Mouse (Mus musculus) heart, embryonic 15.5 days (tissue): ENCODE data around the gene Trpm8. TPM values are rescaled to one million over a fixed set of nuclear protein-coding genes. Genes with fewer than 3 reads are reported as not detected.

Experiments
- ATAC-seq: fragments of 200-750 bp; cut with Nextera tagmentation; replicated peaks from 2 replicates; pipeline ENCODE4 v1.8.0; 2017; ENCODE audit warnings: low read depth, moderate TSS enrichment; ENCODE audit not compliant: insufficient number of reproducible peaks, insufficient read depth, low FRiP score
- H3K27ac ChIP-seq: fragments of 300-500 bp; sonication (generic); 2 replicates; pipeline ENCODE4 v1.5.1; 2015; ENCODE audit warnings: mild to moderate bottlenecking, inconsistent platforms
- H3K27me3 ChIP-seq: fragments of 300-500 bp; sonication (generic); 2 replicates; pipeline ENCODE4 v1.6.1; 2015; ENCODE audit warnings: inconsistent platforms
- H3K36me3 ChIP-seq: fragments of 300-500 bp; sonication (generic); 2 replicates; pipeline ENCODE4 v1.6.1; 2015; ENCODE audit warnings: mild to moderate bottlenecking, inconsistent platforms
- H3K4me1 ChIP-seq: fragments of 300-500 bp; sonication (generic); replicated peaks from 2 replicates; pipeline ENCODE4 v1.6.1; 2015; ENCODE audit warnings: inconsistent platforms
- H3K4me2 ChIP-seq: fragments of 300-500 bp; sonication (generic); 2 replicates; pipeline ENCODE4 v1.6.1; 2015; ENCODE audit warnings: inconsistent platforms, mild to moderate bottlenecking, moderate library complexity
- H3K4me3 ChIP-seq: fragments of 300-500 bp; sonication (generic); 2 replicates; pipeline ENCODE4 v1.5.1; 2015; ENCODE audit warnings: mild to moderate bottlenecking, inconsistent platforms
- H3K9ac ChIP-seq: fragments of 300-500 bp; sonication (generic); 2 replicates; pipeline ENCODE4 v1.6.1; 2015; ENCODE audit warnings: mild to moderate bottlenecking, inconsistent platforms
- H3K9me3 ChIP-seq: fragments of 300-500 bp; sonication (generic); replicated peaks from 2 replicates; pipeline ENCODE4 v1.6.1; 2016; ENCODE audit warnings: inconsistent platforms
- WGBS: fragments of 180-500 bp; shearing (Covaris S2); methylation state at CpG from one replicate; pipeline ENCODE4 v1.1.7; 2015; ENCODE audit warnings: mixed read lengths; 5-methylcytosine and 5-hydroxymethylcytosine counted together
- polyA plus RNA-seq: library from polyadenylated mRNA; unstranded; fragments of >200 nt; fragmentation: Nextera tagmentation; extraction: Ambion mirVana; gene quantifications from 2 replicates; pipeline ENCODE4 v1.2.1, GENCODE M21; 2015

Gene Trpm8
- not detected in 2 replicates for polyA plus RNA-seq

GRCm38 (mm10) chr1:88277098-88277817, at the start of gene Trpm8, which contains the start of gene Hjurp:
Trpm8 (plus strand) TSS chr1:88277661.
Hjurp (minus strand) TSS chr1:88277633.
- H3K4me1 ChIP-seq: peaks cover 24% of the 10 kb centered on the region
- H3K9ac ChIP-seq: peak within 1 kb of the TSS; percentile 67
- H3K36me3 ChIP-seq: peaks cover 20% of the 10 kb centered on the region
- peak within 1 kb of the TSS; percentile 79 for H3K27ac ChIP-seq
- peak within 1 kb of the TSS; percentile 50 for H3K4me3 ChIP-seq
- no peaks in the 10 kb centered on the region for H3K9me3 ChIP-seq
- WGBS: under 1% methylated on average over 50 of the region's 50 CpGs
- H3K27me3 ChIP-seq: no peaks in the 10 kb centered on the region
- H3K4me2 ChIP-seq: peak within 1 kb of the TSS; percentile 60
- peak; percentile 95 for ATAC-seq

DNA sequence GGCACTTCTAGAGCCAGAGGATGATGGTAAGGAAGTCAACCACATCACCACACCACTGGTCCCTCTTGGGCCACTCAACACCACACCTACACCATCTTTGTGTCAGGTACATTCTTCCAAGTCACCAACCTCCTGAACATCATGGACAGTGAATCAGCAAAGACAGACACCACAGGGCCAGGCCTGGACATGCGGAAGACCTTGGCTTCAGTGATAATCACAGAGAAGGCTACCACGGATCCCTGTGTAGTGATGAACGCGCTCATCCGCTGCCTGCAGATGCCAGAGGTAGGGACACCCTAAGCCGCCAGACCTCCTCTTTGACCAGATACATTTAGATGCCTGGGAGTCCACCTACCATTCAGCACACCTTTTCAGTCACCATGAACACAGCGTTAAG, 49.3 kb upstream of the Trpm8 start:
- 66% methylated on average over 7 of the region's 7 CpGs for WGBS
- Histone ChIP-seq H3K9ac (no peak overlapping the region), H3K4me1 (no peaks in the 10 kb centered on the region), H3K27me3 (no peaks in the 10 kb centered on the region), H3K4me2 (no peak overlapping the region), H3K9me3 (peaks cover 55% of the 10 kb centered on the region), H3K36me3 (no peaks in the 10 kb centered on the region), H3K27ac (no peak overlapping the region), H3K4me3 (no peak overlapping the region)
- ATAC-seq: no peak

DNA sequence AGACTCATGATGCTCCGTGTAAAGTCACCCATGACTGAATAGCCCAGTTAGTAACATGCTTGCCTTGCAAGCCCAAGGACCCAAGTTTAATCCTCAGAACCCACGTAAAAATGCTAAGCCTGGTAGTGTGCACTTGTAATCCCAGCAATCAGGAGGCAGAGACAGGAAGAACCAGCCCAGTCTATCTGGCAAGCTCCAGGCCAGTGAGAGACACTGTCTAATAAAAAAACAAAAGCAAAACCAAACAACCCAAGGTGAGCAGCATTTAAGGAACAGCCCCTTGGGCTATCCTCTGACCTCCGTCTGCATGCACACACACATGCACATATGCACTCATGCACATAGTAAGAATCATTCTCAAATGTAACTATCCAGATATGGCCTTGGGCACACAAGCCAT, 47.9 kb upstream of the Trpm8 start:
- H3K9ac ChIP-seq: no peak overlapping the region
- peaks cover 66% of the 10 kb centered on the region for H3K9me3 ChIP-seq
- ATAC-seq: no peak
- H3K4me1 ChIP-seq: no peaks in the 10 kb centered on the region
- H3K36me3 ChIP-seq: no peaks in the 10 kb centered on the region
- H3K4me2 ChIP-seq: no peak overlapping the region
- no peaks in the 10 kb centered on the region for H3K27me3 ChIP-seq
- no peak overlapping the region for H3K27ac ChIP-seq
- 68% methylated on average over 3 of the region's 3 CpGs for WGBS
- H3K4me3 ChIP-seq: no peak overlapping the region

DNA sequence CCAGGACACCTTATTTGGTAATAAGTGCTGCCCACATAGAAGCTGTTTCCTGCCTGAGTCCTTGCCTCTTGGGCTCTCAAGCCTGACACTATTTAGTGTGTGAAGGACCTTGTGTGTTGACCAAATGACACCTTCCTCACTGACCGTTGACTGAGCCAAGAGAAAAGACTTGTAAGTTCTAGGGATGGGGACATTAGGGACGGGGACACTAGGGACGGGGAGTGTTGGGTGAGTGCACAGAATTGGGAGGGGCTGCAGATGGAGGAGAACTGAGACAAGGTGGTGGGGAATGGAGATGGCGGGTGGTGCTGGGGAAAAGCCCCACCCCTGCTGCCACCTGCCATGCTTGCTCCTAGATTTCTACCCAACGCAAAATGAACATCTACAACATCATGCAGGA, 47.5 kb upstream of the Trpm8 start:
- Histone ChIP-seq H3K9me3 (peaks cover 69% of the 10 kb centered on the region), H3K4me3 (no peak overlapping the region), H3K9ac (no peak overlapping the region), H3K36me3 (no peaks in the 10 kb centered on the region), H3K27ac (no peak overlapping the region), H3K27me3 (no peaks in the 10 kb centered on the region), H3K4me1 (no peaks in the 10 kb centered on the region), H3K4me2 (no peak overlapping the region)
- ATAC-seq: no peak
- 75% methylated on average over 5 of the region's 5 CpGs for WGBS

- H3K27me3 ChIP-seq: no peaks in the 10 kb centered on the region
- no peak for ATAC-seq
- H3K4me1 ChIP-seq: no peaks in the 10 kb centered on the region
- no peaks in the 10 kb centered on the region for H3K36me3 ChIP-seq
- 69% methylated on average over 7 of the region's 7 CpGs for WGBS
- no peak overlapping the region for H3K9ac ChIP-seq
- no peak overlapping the region for H3K4me2 ChIP-seq
- H3K9me3 ChIP-seq: peaks cover 72% of the 10 kb centered on the region
- H3K4me3 ChIP-seq: no peak overlapping the region
- no peak overlapping the region for H3K27ac ChIP-seq
These were observed 47.0 kb upstream of the Trpm8 start for GRCm38 (mm10) chr1:88230421-88230820.

DNA sequence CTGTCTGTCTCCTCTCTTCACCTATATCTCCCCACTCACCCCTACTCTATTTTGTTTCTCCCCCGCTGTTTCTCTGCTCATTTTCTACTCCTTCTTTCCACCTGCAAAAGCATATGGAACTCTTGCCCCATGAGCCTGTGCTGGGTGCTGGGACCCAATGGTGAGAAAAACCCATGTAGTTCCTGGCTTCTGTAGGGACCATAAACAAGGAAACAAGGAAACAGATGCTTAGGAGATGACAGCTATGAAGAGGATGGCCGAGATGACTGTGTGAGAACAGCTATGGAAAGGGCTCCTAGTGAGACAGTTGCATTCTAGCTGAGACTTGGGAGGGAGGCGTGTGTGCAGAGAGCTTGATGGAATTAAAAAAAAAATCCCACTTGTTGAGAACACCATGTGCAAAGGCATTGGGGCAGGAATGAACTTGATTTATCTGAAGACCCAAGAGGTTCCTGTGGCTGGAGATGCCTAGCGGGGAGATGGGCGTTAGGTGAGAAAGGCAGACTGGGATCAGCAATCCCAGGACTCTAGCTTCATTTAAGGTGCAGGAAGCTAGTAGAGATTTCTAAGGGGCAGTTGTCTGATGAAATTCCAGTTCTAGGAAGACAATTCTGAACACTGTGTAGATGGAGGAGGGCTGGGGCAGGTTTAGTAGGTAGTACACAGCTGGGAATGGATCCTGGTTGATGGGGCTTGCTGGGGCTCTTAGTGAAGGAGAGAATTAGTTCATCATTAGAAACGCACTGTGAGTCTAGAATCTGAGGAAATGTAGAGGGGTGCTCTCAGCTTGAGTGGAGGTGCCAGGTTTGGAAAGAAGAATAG, 46.3 kb upstream of the Trpm8 start:
- Histone ChIP-seq H3K4me2 (no peak overlapping the region), H3K9me3 (peaks cover 66% of the 10 kb centered on the region), H3K4me1 (no peaks in the 10 kb centered on the region), H3K9ac (no peak overlapping the region), H3K27me3 (no peaks in the 10 kb centered on the region), H3K4me3 (no peak overlapping the region), H3K36me3 (no peaks in the 10 kb centered on the region), H3K27ac (no peak overlapping the region)
- WGBS: 66% methylated on average over 6 of the region's 6 CpGs
- no peak for ATAC-seq

DNA sequence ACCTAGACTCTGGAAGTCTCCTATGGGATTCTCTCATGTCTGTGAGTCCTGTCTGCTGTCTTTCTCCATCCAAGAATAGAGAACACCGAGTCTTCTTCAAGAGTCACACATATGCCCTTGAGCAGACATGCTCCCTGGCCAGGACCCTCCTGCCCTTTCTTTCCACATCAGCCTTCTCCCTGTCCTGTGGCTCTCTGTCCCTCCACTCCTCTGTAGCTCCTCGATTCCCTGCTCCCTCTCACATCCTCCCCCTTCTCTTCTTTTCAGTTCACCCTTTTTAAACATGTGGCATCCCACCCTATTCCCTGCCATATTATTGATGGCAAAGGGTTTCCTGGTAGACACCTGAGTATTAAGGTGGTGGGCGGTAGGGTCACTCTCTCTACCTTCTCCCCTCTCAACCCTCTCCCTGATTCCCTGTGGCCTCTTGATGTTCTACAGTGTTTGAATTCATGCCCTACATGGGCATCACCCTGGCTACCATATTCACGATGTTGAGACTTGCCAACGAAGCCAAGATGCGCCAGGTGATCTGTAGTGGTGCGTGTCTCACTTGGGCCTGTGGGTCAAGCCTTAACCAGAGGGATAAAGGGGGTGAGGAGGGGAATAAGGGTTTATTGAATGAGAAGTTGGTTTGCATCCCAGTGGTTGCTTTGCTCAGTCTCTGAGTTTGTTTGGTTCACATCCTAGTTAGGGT, 45.5 kb upstream of the Trpm8 start:
- no peak for ATAC-seq
- Histone ChIP-seq H3K27ac (no peak overlapping the region), H3K4me2 (no peak overlapping the region), H3K4me1 (no peaks in the 10 kb centered on the region), H3K4me3 (no peak overlapping the region), H3K9ac (no peak overlapping the region), H3K9me3 (peaks cover 62% of the 10 kb centered on the region), H3K27me3 (no peaks in the 10 kb centered on the region), H3K36me3 (no peaks in the 10 kb centered on the region)
- WGBS: 57% methylated on average over 7 of the region's 7 CpGs

DNA sequence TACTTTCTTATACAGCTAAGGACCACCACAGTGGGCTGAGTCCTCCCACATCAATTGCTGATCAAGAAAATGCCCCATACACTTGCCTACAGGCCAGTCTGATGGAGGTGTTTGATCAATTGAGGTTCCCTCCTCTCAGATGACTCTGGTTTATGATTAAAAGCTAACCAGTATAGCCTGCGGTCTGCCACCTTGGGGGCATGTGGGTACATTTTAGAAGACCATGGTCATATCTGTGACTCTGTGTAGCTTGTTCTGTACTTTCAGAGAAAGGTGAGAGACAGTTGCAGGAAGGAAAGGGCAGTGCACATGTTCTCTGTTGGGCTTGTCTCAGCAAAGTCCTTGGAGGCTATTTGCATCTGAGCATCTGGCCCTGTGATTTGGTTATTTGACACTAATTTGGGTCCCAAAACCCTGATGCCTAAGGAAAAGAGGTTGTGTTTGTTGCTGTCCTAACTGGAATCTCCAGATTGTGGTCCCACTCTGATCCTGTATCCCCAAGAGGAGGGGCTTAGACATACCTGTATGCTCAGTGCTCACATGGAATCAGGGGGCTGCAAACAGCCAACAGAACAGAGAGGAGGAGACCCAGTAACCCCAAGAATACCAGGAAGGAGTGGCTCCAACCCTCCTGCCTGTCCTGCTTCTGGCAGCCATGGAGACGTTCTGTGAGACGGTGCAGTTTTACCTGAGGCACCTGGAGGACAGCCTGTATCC, 44.6 kb upstream of the Trpm8 start:
- peaks cover 61% of the 10 kb centered on the region for H3K9me3 ChIP-seq
- H3K4me1 ChIP-seq: no peaks in the 10 kb centered on the region
- no peaks in the 10 kb centered on the region for H3K27me3 ChIP-seq
- 48% methylated on average over 3 of the region's 3 CpGs for WGBS
- H3K36me3 ChIP-seq: no peaks in the 10 kb centered on the region
- H3K9ac ChIP-seq: no peak overlapping the region
- no peak overlapping the region for H3K27ac ChIP-seq
- H3K4me3 ChIP-seq: no peak overlapping the region
- no peak overlapping the region for H3K4me2 ChIP-seq
- no peak for ATAC-seq

- ATAC-seq: no peak
These were observed 43.8 kb upstream of the Trpm8 start for GRCm38 (mm10) chr1:88233421-88234247.

DNA sequence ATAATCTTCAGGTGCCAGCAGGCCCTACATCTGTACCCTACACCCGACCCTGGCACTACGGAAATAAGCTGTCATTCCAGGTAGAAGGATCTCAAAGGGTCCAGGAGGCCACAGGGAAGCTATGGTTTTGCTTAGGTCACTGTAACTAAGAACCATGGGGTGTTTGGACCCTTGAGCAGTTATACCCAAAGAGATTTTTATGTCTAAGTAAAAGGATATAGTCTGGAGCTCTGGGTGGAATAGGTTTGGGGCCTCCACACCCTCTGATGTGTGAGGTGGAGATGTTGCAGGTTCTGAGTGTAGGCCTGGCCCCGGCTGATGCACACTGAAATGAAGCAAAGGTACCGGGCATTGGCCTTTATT, 43.2 kb upstream of the Trpm8 start:
- H3K9ac ChIP-seq: no peak overlapping the region
- peaks cover 69% of the 10 kb centered on the region for H3K9me3 ChIP-seq
- no peaks in the 10 kb centered on the region for H3K36me3 ChIP-seq
- no peak overlapping the region for H3K27ac ChIP-seq
- no peak overlapping the region for H3K4me2 ChIP-seq
- WGBS: 55% methylated on average over 4 of the region's 4 CpGs
- H3K27me3 ChIP-seq: no peaks in the 10 kb centered on the region
- no peak overlapping the region for H3K4me3 ChIP-seq
- no peaks in the 10 kb centered on the region for H3K4me1 ChIP-seq
- no peak for ATAC-seq

More at GRCm38 (mm10) chr1:88233421-88234247, 43.8 kb upstream of the Trpm8 start:
- Histone ChIP-seq H3K36me3 (no peaks in the 10 kb centered on the region), H3K27me3 (no peaks in the 10 kb centered on the region), H3K4me3 (no peak overlapping the region), H3K4me2 (no peak overlapping the region), H3K4me1 (no peaks in the 10 kb centered on the region), H3K9me3 (peaks cover 64% of the 10 kb centered on the region), H3K27ac (no peak overlapping the region), H3K9ac (no peak overlapping the region)
- 60% methylated on average over 14 of the region's 14 CpGs for WGBS
